Mouse (Mus musculus) midbrain, embryonic 14.5 days (tissue): ENCODE data around the gene Tmx2. TPM values are rescaled to one million over a fixed set of nuclear protein-coding genes. Genes with fewer than 3 reads are reported as not detected.

Experiments
- ATAC-seq: fragments of 200-750 bp; cut with Nextera tagmentation; 2 replicates; pipeline ENCODE4 v1.8.0; 2017; ENCODE audit warnings: moderate number of reproducible peaks, moderate library complexity; ENCODE audit not compliant: low FRiP score, low TSS enrichment
- DNase-seq: peaks from one replicate; pipeline ENCODE4 v3.0.0-alpha.2; 2015
- H3K27ac ChIP-seq: fragments of 300-500 bp; sonication (generic); replicated peaks from 2 replicates; pipeline ENCODE4 v1.5.1; 2014; ENCODE audit warnings: mild to moderate bottlenecking, low read depth, low read length, moderate library complexity
- H3K27me3 ChIP-seq: fragments of 300-500 bp; sonication (generic); 2 replicates; pipeline ENCODE4 v1.6.1; 2014; ENCODE audit warnings: low read length, control low read depth, mixed read lengths; ENCODE audit not compliant: control insufficient read depth, insufficient read depth
- H3K36me3 ChIP-seq: fragments of 300-500 bp; sonication (generic); 2 replicates; pipeline ENCODE4 v1.6.1; 2014; ENCODE audit warnings: low read length, control low read depth; ENCODE audit not compliant: control insufficient read depth, insufficient read depth
- H3K4me1 ChIP-seq: fragments of 300-500 bp; sonication (generic); 2 replicates; pipeline ENCODE4 v1.6.1; 2014; ENCODE audit warnings: mild to moderate bottlenecking, antibody characterized with exemption, low read length, control low read depth; ENCODE audit not compliant: control insufficient read depth, insufficient read depth
- H3K4me2 ChIP-seq: fragments of 300-500 bp; sonication (generic); 2 replicates; pipeline ENCODE4 v1.6.1; 2014; ENCODE audit warnings: mild to moderate bottlenecking, low read length, moderate library complexity
- H3K4me3 ChIP-seq: fragments of 300-500 bp; sonication (generic); replicated peaks from 2 replicates; pipeline ENCODE4 v1.5.1; 2014; ENCODE audit warnings: low read depth, low read length
- H3K9ac ChIP-seq: fragments of 300-500 bp; sonication (generic); replicated peaks from 2 replicates; pipeline ENCODE4 v1.6.1; 2014; ENCODE audit warnings: mild to moderate bottlenecking, low read length, moderate library complexity
- H3K9me3 ChIP-seq: fragments of 300-500 bp; sonication (generic); 2 replicates; pipeline ENCODE4 v1.6.1; 2016; ENCODE audit warnings: low read length, control low read depth, mixed read lengths; ENCODE audit not compliant: control insufficient read depth
- WGBS: fragments of 180-500 bp; shearing (Covaris S2); extraction: QIAGEN DNeasy Blood & Tissue Kit; methylation state at CpG from one replicate; pipeline ENCODE4 v1.1.7; 2014; 5-methylcytosine and 5-hydroxymethylcytosine counted together
- polyA plus RNA-seq: library from polyadenylated mRNA; unstranded; fragments of >200 nt; fragmentation: Nextera tagmentation; extraction: Ambion mirVana; gene quantifications from 2 replicates; pipeline ENCODE4 v1.2.1, GENCODE M21; 2014

Gene Tmx2
- polyA plus RNA-seq, 1 experiment from 2014 or later: 277 TPM

DNA sequence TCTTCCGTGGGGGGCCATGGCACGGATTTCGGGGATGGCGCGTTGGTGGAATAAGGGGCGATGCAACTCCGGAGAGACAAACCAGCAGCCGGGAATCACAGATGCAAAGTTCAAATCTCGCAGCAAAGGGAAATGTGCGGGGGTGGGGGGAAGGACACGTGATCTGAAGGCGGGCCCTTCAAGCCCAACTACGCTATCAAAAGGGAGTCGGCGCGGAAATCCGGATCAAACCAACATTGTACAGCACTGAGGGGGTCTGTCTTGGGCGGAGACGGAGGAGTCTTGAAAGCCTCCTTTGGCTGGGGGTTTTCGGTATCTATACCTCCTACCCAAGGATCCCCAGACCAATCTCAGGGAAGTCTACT is 8.4 kb downstream of the Tmx2 start, which contains the start of gene Selenoh:
Gene Selenoh (minus strand): TSS at position 202 of the 365 bp plus-strand sequence.
- DNase-seq (peak; percentile 96), ATAC-seq (peak; percentile 96)
- Histone ChIP-seq H3K27me3 (no peaks in the 10 kb centered on the region), H3K4me2 (peak within 1 kb of the TSS; percentile 77), H3K36me3 (peaks cover 39% of the 10 kb centered on the region), H3K9me3 (no peaks in the 10 kb centered on the region), H3K4me3 (peak within 1 kb of the TSS; percentile 91), H3K4me1 (peaks cover 7% of the 10 kb centered on the region), H3K27ac (peak within 1 kb of the TSS; percentile 89), H3K9ac (peak within 1 kb of the TSS; percentile 83)
- WGBS: under 1% methylated on average over 20 of the region's 20 CpGs

DNA sequence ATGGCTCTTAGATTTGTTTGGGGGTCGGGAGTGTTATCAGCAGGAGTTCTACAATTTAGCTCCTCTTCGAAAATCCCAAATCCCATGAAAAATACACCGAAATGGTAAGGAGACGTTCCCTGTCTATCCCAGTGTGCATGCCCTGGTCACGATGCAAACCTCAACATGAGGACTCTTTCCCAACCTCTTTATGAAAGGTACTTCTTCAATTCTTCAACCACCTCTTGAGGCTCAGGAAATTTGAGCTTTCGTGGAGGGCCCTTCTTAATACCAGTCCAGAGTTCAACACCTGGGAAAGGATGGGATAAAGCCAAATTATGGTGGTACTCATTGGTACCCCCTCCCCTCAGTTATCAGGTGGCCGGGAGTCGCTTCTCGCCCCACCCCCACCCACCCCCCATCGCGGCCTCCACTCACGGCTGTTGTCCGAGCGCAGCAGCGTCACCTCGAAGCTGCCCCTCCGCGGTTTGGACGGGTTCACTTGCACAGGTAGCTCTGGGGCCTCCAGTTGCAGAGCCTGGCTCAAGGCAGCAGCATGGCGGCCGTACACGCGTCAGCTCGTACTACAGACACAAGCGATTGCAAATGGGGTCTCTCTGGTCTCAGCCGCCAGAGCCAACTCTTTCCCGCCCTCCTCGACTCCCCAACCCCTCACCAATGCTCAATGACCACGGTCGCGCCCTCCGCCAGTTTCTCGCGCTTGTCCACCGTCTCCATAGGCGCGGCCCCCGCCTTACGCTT is 8.9 kb downstream of the Tmx2 start:
- DNase-seq (peak; percentile 62), ATAC-seq (peak; percentile 76)
- H3K27ac ChIP-seq: peak overlapping the region; percentile 89
- H3K4me3 ChIP-seq: peak overlapping the region; percentile 91
- no peaks in the 10 kb centered on the region for H3K27me3 ChIP-seq
- peaks cover 33% of the 10 kb centered on the region for H3K36me3 ChIP-seq
- H3K9me3 ChIP-seq: no peaks in the 10 kb centered on the region
- peak overlapping the region; percentile 83 for H3K9ac ChIP-seq
- WGBS: 1% methylated on average over 39 of the region's 39 CpGs
- peak overlapping the region; percentile 77 for H3K4me2 ChIP-seq
- H3K4me1 ChIP-seq: peaks cover 7% of the 10 kb centered on the region

DNA sequence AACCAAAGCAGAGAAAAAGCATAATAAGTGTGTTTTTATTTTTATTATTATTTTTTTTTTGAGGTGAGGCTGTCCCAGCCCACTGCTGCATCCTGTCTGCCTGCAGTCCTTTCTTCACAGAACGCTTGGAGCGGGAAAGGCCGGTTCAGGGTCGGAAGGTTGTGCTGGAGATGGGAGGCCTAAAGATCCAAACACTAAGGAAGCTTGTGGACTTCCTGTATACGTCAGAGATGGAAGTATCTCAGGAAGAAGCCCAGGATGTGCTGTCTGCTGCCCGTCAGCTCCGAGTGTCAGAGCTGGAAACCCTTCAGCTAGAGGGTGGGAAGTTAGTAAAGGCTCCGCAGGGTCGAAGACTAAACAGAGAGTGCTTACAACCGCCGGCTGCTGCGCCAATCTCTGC is 12.9 kb downstream of the Tmx2 start:
- H3K36me3 ChIP-seq: peaks cover 6% of the 10 kb centered on the region; the same call in 1 of the 2 replicates
- H3K4me2 ChIP-seq: no peak overlapping the region
- H3K27me3 ChIP-seq: no peaks in the 10 kb centered on the region
- H3K27ac ChIP-seq: no peak overlapping the region
- no peak overlapping the region for H3K9ac ChIP-seq
- WGBS: 68% methylated on average over 12 of the region's 12 CpGs
- DNase-seq (no peak), ATAC-seq (no peak)
- H3K9me3 ChIP-seq: no peaks in the 10 kb centered on the region
- peaks cover 5% of the 10 kb centered on the region for H3K4me1 ChIP-seq
- no peak overlapping the region for H3K4me3 ChIP-seq

DNA sequence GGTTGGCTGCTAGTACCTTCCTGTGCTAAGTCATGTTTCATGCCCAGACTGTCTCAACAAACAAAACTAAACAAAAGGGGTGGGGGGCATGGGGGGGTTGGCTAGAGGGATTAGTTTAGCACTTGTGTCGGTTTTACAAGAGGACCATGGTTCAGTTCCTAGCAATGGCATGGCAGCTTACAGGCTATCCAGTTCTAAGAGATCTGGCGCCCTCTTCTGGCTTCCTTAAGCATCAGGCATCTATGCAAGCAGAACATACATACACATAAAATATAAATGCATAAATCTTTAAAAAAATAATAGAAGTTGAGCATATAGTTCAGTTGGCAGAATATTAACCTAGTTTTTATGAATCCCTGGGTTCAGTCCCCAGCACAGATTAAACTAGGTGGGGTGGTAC is 16.1 kb downstream of the Tmx2 start:
- no peak for ATAC-seq
- DNase-seq: peak; percentile 51
- no peak overlapping the region for H3K4me3 ChIP-seq
- no peaks in the 10 kb centered on the region for H3K4me1 ChIP-seq
- no peak overlapping the region for H3K9ac ChIP-seq
- H3K27ac ChIP-seq: no peak overlapping the region
- no peaks in the 10 kb centered on the region for H3K9me3 ChIP-seq
- H3K27me3 ChIP-seq: no peaks in the 10 kb centered on the region
- no peak overlapping the region for H3K4me2 ChIP-seq
- WGBS: 22% methylated on average over 2 of the region's 2 CpGs
- no peaks in the 10 kb centered on the region for H3K36me3 ChIP-seq

DNA sequence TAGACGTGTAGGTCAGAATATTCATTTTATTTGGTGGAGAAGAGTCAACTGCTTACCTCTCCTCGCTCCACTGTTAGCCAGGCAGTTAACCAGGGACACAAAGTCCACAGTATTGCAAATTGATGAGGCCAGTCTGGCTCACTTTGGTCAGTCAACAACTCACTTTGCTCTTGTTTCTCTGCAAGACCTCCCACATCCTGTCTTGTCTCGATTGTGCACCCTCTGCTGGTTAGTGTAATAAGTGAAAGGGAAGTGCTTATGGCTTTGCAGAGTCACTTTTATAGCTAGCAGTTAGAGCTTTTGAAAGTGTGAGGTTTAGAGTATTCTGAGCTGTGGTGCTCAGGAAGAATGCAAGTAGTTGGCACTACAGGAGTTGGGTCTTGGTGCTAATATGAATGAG is 18.7 kb downstream of the Tmx2 start:
- DNase-seq (peak; percentile 48), ATAC-seq (no peak)
- Histone ChIP-seq H3K9ac (no peak overlapping the region), H3K9me3 (no peaks in the 10 kb centered on the region), H3K4me3 (no peak overlapping the region), H3K27ac (no peak overlapping the region), H3K36me3 (no peaks in the 10 kb centered on the region), H3K4me2 (no peak overlapping the region), H3K27me3 (no peaks in the 10 kb centered on the region), H3K4me1 (no peaks in the 10 kb centered on the region)
- 73% methylated on average over 3 of the region's 3 CpGs for WGBS

DNA sequence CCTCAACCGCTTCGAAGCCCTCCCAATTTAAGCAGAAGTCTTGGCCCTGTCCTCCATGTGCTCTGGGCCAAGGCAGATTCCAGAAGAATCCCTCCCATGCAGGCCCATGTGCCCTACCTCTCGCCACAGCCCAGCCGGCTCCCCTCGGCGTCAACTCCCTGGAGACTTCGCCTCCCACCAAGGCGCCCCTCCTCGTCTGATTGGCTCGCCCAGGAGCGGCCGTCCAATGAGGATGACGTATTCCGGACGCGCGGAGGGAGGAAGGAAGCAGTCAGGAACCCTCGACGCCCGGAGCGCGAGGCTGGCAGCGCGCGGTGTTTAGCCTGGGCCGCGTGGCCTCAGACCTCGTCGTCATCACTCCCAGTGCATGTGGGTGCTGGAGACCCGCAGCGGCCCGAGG is 20.1 kb downstream of the Tmx2 start, which contains the start of gene Btbd18:
Gene Btbd18 (plus strand): TSS at position 274 of the 400 bp plus-strand sequence.
- no peak within 1 kb of the TSS for H3K4me3 ChIP-seq
- no peak for ATAC-seq
- H3K36me3 ChIP-seq: no peaks in the 10 kb centered on the region
- H3K27me3 ChIP-seq: no peaks in the 10 kb centered on the region
- no peaks in the 10 kb centered on the region for H3K4me1 ChIP-seq
- H3K9me3 ChIP-seq: no peaks in the 10 kb centered on the region
- DNase-seq: no peak
- H3K27ac ChIP-seq: no peak within 1 kb of the TSS
- no peak within 1 kb of the TSS for H3K9ac ChIP-seq
- H3K4me2 ChIP-seq: no peak within 1 kb of the TSS
- 93% methylated on average over 32 of the region's 32 CpGs for WGBS

DNA sequence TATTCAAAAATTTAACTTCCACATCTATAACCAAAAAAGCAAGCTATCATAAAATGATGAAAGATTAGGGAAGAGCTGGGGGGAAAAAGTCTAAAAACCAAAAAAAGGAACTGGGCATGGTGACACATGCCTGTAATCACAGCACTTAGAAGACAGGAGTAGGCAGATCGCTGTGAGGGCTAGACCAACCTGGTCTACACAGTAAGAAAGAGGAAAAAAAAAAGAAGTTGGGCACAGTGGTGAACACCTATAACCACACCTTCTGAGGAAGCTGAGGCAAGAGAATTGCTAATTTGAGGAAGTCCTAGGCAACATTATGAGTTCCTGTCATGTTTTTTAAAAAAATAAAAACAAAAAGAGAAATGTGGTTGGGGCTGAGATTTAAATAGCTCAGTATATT is 23.1 kb downstream of the Tmx2 start:
- no peak for DNase-seq
- H3K27me3 ChIP-seq: no peaks in the 10 kb centered on the region
- H3K9me3 ChIP-seq: no peaks in the 10 kb centered on the region
- no peak overlapping the region for H3K4me2 ChIP-seq
- no peaks in the 10 kb centered on the region for H3K4me1 ChIP-seq
- ATAC-seq: no peak
- H3K9ac ChIP-seq: no peak overlapping the region
- H3K27ac ChIP-seq: no peak overlapping the region
- H3K4me3 ChIP-seq: no peak overlapping the region
- 74% methylated on average over 1 of the region's 1 CpGs for WGBS
- no peaks in the 10 kb centered on the region for H3K36me3 ChIP-seq

DNA sequence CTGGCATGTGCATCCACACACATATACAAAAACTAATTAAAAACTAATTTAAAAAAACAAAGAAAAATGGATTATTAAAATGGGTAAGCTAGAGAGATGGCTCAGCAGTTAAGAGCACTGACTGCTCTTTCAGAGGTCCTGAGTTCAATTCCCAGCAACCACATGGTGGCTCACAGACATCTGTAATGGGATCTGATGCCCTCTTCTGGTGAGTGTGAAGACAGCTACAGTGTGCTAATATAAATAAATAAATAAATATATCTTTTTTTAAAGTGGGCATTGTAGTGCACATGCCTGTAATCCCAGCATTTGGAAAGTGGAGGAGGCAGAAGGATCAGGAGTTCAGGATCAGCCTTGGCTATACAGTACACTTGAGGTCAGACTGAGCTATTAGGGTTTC is 25.6 kb downstream of the Tmx2 start:
- Histone ChIP-seq H3K4me2 (no peak overlapping the region), H3K27ac (no peak overlapping the region), H3K9me3 (no peaks in the 10 kb centered on the region), H3K27me3 (no peaks in the 10 kb centered on the region), H3K4me1 (no peaks in the 10 kb centered on the region), H3K36me3 (no peaks in the 10 kb centered on the region), H3K4me3 (no peak overlapping the region), H3K9ac (no peak overlapping the region)
- DNase-seq (no peak), ATAC-seq (no peak)
